Mouse (Mus musculus) liver, embryonic 14.5 days (tissue): ENCODE results near the gene Fus. TPM values are rescaled to one million over a fixed set of nuclear protein-coding genes. Genes with fewer than 3 reads are reported as not detected.
"Not testable (repeated sequence)": the region's sequence is repeated elsewhere in the genome, so short reads cannot be mapped to it uniquely, and the experiment has no call there.

Source experiments
- ATAC-seq: fragments of 200-750 bp; cut with Nextera tagmentation; 2 replicates; pipeline ENCODE4 v1.8.0; 2017; ENCODE audit warnings: moderate number of reproducible peaks, mild to moderate bottlenecking, moderate library complexity; ENCODE audit not compliant: insufficient read depth
- DNase-seq, 3 experiments: peaks; one replicate each; pipeline ENCODE4 v3.0.0-alpha.2; 2012 to 2013; ENCODE audit warnings: low read depth in 3 of 3, low spot score in 3 of 3
- H3K27ac ChIP-seq: fragments of 300-500 bp; sonication (generic); 2 replicates; pipeline ENCODE4 v1.5.1; 2014; ENCODE audit warnings: moderate library complexity, mild to moderate bottlenecking, control low read depth, inconsistent platforms
- H3K27me3 ChIP-seq: fragments of 300-500 bp; sonication (generic); 2 replicates; pipeline ENCODE4 v1.6.1; 2014; ENCODE audit warnings: mild to moderate bottlenecking, low read length, moderate library complexity; ENCODE audit not compliant: control insufficient read depth, insufficient read depth
- H3K36me3 ChIP-seq: fragments of 300-500 bp; sonication (generic); replicated peaks from 2 replicates; pipeline ENCODE4 v1.6.1; 2014; ENCODE audit warnings: low read depth; ENCODE audit not compliant: control insufficient read depth, insufficient read depth
- H3K4me1 ChIP-seq, 2 experiments: fragments of 200-500 bp in 1 of 2; fragments of 300-500 bp in 1 of 2; sonication (generic) in 1 of 2; replicated peaks; 2 replicates each; pipeline ENCODE4 v1.6.1; 2012 to 2014; ENCODE audit warnings: antibody characterized with exemption in 1 of 2, inconsistent platforms in 1 of 2, low read length in 1 of 2; ENCODE audit not compliant: control insufficient read depth in 2 of 2, insufficient read depth in 2 of 2
- H3K4me2 ChIP-seq: fragments of 300-500 bp; sonication (generic); 2 replicates; pipeline ENCODE4 v1.6.1; 2014; ENCODE audit warnings: low read depth, mild to moderate bottlenecking, control low read depth, moderate library complexity
- H3K4me3 ChIP-seq, 2 experiments: fragments of 200-500 bp in 1 of 2; fragments of 300-500 bp in 1 of 2; sonication (generic) in 1 of 2; 2 replicates each; pipeline ENCODE4 v1.5.1; 2012 to 2014; ENCODE audit warnings: low read depth in 2 of 2, low read length in 2 of 2, mild to moderate bottlenecking in 2 of 2, control low read depth in 1 of 2, inconsistent platforms in 1 of 2, moderate library complexity in 1 of 2; ENCODE audit not compliant: insufficient read depth in 1 of 2
- H3K9ac ChIP-seq: fragments of 300-500 bp; sonication (generic); replicated peaks from 2 replicates; pipeline ENCODE4 v1.6.1; 2014; ENCODE audit warnings: mild to moderate bottlenecking, control low read depth, moderate library complexity
- H3K9me3 ChIP-seq: fragments of 300-500 bp; sonication (generic); 2 replicates; pipeline ENCODE4 v1.6.1; 2016; ENCODE audit warnings: low read length, mixed read lengths; ENCODE audit not compliant: control insufficient read depth
- CTCF ChIP-seq: IDR thresholded peaks from 2 replicates; pipeline ENCODE4 v1.5.1; 2016; ENCODE audit warnings: antibody characterized with exemption, low read depth, control low read depth
- EP300 ChIP-seq: IDR thresholded peaks from 2 replicates; pipeline ENCODE4 v1.6.1; 2016; ENCODE audit warnings: antibody characterized with exemption, low read depth
- WGBS: fragments of 180-500 bp; shearing (Covaris S2); extraction: QIAGEN DNeasy Blood & Tissue Kit; methylation state at CpG from one replicate; pipeline ENCODE4 v1.1.7; 2014; ENCODE audit not compliant: insufficient replicate concordance; 5-methylcytosine and 5-hydroxymethylcytosine counted together
- polyA plus RNA-seq, 2 experiments: library from polyadenylated mRNA; depleted of rRNA in 1 of 2; stranded (reverse) in 1 of 2; unstranded in 1 of 2; fragments of >200 nt; fragmentation: Nextera tagmentation in 1 of 2; extraction: Ambion mirVana in 1 of 2; gene quantifications; 2 replicates each; pipeline versions ENCODE4 v1.2.1 to v1.2.3; 2012 to 2014

Fus gene
- polyA plus RNA-seq, 2 experiments: 15.8 to 278 TPM

GRCm38 (mm10) chr7:128004487-128005362, 37.5 kb downstream of the Fus start:
- Histone ChIP-seq H3K4me1 (no peaks in the 10 kb centered on the region), H3K9ac (no peak overlapping the region), H3K4me2 (no peak overlapping the region), H3K27me3 (no peaks in the 10 kb centered on the region), H3K4me3 (no peak overlapping the region), H3K27ac (no peak overlapping the region), H3K9me3 (no peaks in the 10 kb centered on the region), H3K36me3 (no peaks in the 10 kb centered on the region)
- TF ChIP-seq EP300: no peak
- no peak for TF ChIP-seq CTCF
- 54% methylated on average over 35 of the region's 35 CpGs for WGBS
- no peak for DNase-seq
- no peak for ATAC-seq

GRCm38 (mm10) chr7:128006193-128006592, 38.9 kb downstream of the Fus start:
- ATAC-seq (no peak), DNase-seq (no peak)
- Histone ChIP-seq H3K27ac (no peak overlapping the region), H3K4me2 (no peak overlapping the region), H3K4me1 (no peaks in the 10 kb centered on the region), H3K36me3 (no peaks in the 10 kb centered on the region), H3K4me3 (no peak overlapping the region), H3K27me3 (no peaks in the 10 kb centered on the region), H3K9ac (no peak overlapping the region), H3K9me3 (no peaks in the 10 kb centered on the region)
- 54% methylated on average over 7 of the region's 7 CpGs for WGBS
- TF ChIP-seq CTCF (no peak), EP300 (no peak)

- no peak overlapping the region for H3K4me3 ChIP-seq
- H3K4me2 ChIP-seq: no peak overlapping the region
- no peak overlapping the region for H3K9ac ChIP-seq
- TF ChIP-seq CTCF: no peak
- TF ChIP-seq EP300: no peak
- H3K27ac ChIP-seq: no peak overlapping the region
- ATAC-seq (no peak), DNase-seq (no peak)
- no peaks in the 10 kb centered on the region for H3K4me1 ChIP-seq
- no peaks in the 10 kb centered on the region for H3K36me3 ChIP-seq
- H3K27me3 ChIP-seq: no peaks in the 10 kb centered on the region
- WGBS: 51% methylated on average over 40 of the region's 40 CpGs
- H3K9me3 ChIP-seq: no peaks in the 10 kb centered on the region
Measured at GRCm38 (mm10) chr7:128009715-128010340, 42.6 kb downstream of the Fus start.

DNA sequence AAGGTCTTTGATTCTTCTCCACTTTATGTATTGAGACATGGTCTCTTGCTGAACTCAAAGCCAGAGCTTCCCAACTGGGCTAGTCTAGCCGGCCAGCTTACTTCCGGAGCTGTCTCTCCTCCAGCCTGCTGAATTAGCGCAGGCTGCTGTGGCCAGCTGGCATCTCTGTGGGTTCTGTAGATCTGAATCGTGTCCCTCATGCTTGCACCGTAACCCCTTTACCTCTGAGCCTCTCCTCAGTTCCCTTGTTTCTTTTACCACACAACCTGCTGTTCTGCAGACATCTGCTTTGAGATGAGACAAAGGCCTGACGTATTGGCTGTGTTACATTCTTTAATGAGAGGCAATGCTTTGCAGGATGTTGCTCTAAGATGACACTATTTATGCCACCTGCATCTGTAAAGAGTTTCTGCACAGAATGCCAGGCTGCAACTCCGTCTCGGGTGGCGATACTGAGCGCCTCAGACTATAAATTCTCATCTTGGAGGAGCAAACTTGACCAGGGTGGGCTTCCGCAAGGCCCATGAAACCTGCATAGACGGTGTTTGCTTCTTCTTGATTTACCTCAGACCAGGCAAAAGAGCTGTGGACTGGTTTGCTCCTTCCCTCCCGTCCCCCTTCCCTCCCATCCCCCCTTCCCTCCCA, 45.0 kb downstream of the Fus start:
- Histone ChIP-seq H3K27ac (no peak overlapping the region), H3K9ac (no peak overlapping the region), H3K4me3 (no peak overlapping the region), H3K27me3 (no peaks in the 10 kb centered on the region), H3K9me3 (no peaks in the 10 kb centered on the region), H3K4me1 (no peaks in the 10 kb centered on the region), H3K4me2 (no peak overlapping the region), H3K36me3 (no peaks in the 10 kb centered on the region)
- WGBS: 69% methylated on average over 13 of the region's 13 CpGs
- ATAC-seq (no peak), DNase-seq (no peak)
- TF ChIP-seq EP300 (no peak), CTCF (no peak)

DNA sequence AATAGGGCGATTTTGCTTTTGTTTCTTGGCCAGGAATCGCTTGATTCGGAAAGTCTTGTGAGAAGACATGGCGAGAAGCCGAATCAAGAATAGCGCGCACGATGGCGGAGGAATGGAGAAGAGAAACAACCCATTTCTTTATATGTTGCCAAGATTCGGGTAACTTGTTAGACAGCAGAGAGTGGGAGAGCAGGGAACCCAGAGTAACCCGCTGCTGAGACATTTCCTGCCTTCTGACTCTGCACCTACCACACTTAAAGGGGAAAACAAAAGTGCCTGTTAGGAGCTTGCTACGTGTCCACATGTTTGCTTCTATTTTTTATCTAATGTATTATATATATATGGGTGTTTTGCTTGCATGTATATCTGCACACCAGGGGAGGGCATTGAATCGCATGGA, 45.9 kb downstream of the Fus start:
- Histone ChIP-seq H3K27ac (no peak overlapping the region), H3K27me3 (no peaks in the 10 kb centered on the region), H3K4me1 (no peaks in the 10 kb centered on the region), H3K36me3 (no peaks in the 10 kb centered on the region), H3K4me2 (no peak overlapping the region), H3K9ac (no peak overlapping the region), H3K4me3 (no peak overlapping the region), H3K9me3 (no peaks in the 10 kb centered on the region)
- ATAC-seq (no peak), DNase-seq (no peak)
- TF ChIP-seq CTCF: no peak
- no peak for TF ChIP-seq EP300
- 74% methylated on average over 13 of the region's 13 CpGs for WGBS

DNA sequence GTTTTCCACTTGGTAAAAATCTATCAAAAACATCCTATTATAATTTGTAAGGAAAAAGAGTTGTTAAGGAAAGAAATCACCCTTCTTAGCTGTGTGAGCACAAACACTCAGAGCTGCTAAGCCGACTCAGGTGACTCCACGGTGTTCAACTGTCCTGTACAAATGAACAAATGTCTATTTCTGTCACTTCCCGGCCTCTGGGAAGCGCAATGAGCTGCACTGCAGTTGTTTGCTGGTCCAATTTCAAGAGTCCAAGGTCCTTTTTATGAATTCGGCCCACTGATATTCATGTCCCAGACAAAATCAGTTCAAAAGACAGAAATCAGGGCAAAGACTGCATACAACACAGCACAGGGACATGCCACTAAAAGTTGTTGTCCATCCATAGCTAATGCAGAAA, 48.9 kb downstream of the Fus start:
- not testable (repeated sequence) for H3K27me3 ChIP-seq, H3K9ac ChIP-seq, DNase-seq, H3K9me3 ChIP-seq, H3K4me3 ChIP-seq, ATAC-seq, H3K4me2 ChIP-seq, H3K27ac ChIP-seq, H3K36me3 ChIP-seq, H3K4me1 ChIP-seq
- WGBS: 54% methylated on average over 5 of the region's 5 CpGs
